Mouse (Mus musculus): Measurements from ENCODE around the gene Gm20388.

Gene Gm20388

DNA sequence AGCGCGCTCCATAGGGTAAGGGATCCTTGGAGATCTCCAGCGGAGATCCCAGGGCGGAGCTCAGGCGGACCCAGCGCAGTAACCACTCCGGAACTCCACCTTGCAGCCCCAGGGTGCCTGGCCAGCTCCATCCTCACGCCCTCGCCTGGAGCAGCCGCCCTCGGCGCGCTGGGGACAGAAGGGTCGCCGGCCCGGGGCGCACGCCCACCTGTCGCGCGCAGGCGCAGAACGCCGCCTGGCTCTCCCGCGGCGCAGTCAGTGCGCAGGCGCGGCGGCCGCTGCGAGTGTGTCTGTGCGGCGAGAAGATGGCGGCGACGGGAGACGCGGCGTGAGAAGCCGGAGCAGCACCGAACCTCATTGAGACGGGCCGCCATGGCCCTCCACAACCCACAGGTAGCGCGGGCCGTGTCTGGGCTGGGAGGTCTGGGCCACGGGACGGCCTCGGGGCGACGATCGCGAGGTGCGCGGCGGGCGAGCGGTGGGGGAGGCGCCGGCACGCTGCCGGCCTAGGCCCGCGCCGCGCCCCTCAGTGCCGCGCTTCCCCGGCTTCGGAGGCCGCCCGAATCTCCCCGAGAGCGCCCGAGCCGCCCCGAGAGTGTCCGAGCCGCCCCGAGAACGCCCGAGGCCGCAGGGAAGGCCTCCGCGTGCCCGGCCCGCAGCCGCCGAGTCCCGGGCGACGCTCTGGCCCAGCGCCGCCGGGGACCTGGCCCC, at the start of gene Gm20388:
TSS of gene Gm20388 (plus strand) at position 295 of the 711 bp plus-strand sequence.
- peak; percentile 89 to 90 for DNase-seq (ENCODE audit: low spot score in 2 of 2)

DNA sequence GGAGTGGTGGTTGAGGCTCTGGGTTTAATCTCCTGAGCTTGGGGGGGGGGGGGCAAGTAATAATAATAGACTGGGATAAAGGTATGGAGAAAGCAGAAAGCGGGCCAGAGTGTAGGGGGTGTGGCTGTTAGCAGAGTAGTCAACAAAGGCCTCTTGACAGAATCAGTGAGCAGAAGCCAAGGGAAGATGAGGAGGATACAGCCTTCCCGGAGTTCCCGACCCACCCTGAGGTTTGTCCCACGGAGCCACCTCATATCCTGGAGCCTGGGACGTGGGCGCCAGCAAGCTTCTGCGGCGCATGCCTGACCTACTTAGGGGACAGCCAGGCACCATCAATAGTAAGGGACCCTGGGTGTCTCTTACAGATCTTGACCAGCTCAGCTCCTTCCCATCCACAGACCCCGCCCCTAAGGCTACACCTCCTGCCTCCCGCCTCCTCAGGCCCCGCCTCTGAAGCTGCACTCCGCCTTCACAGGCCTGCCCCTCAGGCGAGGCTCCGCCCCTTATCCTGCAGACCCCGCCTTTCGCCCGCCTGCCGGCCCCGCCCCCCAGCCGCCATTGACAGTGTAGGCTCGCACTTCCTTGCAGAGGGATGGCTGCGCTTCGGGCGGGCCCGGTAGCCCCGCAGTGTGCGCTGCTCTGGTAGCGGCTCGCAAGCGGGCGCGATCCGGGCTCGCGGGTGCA, 48.8 kb upstream of the Gm20388 start, which contains the start of gene Klhl36:
TSS of gene Klhl36 (plus strand) at position 561 of the 684 bp plus-strand sequence.
- DNase-seq (ENCODE audit: low spot score in 2 of 2) = peak; percentile 87 to 88

DNA sequence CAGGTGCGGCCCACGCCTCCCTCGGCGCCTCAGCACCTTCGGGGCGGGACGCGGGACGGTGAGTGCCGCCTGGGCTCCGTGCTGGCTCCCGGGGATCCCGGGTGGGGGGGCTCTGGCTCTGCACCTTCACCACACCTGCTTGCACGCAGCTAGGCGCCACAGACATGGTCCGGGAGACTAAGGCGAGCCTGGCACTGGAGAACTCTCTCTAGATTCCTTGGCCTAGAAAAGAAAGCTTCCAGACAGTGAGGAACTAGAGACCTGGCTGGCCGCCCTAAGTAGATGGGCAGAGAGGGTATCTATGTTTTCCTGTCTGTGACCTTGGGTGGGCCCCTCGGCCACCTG, 48.3 kb upstream of the Gm20388 start:
- no peak for DNase-seq (ENCODE audit: low spot score in 2 of 2)

DNA sequence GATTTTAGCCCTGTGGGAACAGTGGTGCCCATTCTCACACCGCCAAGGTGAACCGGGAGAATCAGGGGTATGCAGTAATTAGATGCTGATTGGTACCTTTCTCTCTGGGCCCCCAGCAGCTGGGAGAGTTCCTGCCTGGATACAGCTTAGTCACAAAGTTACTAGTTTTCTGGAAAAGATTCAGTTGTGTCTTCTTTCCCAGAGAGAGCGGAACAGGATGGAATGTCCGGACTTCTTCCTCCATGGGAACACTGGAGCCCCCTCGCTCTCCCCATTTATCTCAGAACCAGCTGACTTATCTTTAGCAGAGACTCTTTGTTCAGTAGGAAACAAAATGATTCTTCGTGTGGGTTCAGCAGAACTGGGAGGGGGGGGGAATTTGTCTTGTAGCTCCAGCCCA, 47.9 kb upstream of the Gm20388 start:
- DNase-seq (ENCODE audit: low spot score in 2 of 2) = peak in 1 of 2 experiments; percentile 6

DNA sequence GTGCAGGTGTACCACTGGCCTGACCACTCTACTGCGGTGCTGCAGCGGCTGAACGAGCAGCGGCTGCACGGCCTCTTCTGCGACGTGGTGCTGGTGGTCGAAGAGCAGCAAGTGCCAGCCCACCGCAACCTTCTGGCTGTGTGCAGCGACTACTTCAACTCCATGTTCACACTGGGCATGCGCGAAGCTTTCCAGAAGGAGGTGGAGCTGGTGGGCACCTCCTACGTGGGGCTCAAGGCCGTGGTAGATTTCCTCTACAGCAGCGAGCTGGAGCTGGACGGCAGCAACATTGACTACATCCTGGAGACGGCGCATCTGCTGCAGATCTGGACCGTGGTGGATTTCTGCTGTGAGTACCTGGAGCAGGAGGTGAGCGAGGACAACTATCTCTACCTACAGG, 41.0 kb upstream of the Gm20388 start:
- no peak for DNase-seq (ENCODE audit: low spot score in 2 of 2)

DNA sequence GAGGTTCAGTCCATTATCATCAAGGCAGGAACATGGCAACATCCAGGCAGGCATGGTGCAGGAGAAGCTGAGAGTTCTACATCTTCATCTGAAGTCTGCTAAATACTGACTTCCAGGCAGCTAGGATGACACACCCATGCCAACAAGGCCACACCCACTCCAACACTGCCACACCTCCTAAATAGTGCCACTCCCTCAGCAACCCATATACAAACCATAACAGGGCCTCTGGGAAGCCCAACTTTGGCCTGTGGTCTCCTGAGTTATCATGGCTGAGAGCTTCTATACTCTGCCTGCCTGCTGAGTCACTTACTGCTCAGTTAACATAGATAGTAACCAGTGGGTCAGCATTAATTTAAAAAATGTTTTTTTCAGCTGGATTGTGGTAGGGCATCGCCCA, 37.5 kb upstream of the Gm20388 start:
- DNase-seq (ENCODE audit: low spot score in 2 of 2) = no peak

DNA sequence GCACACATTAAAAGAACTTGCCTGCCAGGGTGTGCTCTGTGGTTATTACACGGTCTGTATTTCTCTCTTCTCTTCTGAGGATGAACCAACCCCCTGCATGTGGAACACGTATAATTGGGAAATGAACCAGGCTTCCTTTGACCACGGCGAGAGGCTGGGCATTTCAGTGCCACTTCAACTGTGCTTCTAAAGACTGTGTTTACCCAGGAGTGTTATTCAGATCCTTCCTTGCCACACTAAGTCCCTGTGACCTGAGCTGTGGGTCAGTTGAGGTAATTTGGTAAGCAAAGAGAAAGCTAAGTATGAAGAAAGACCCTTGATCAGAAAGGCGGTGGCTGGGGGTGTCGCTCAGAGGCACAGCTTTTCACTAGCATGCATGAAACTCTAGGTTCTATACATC, 29.3 kb upstream of the Gm20388 start:
- no peak for DNase-seq (ENCODE audit: low spot score in 2 of 2)

DNA sequence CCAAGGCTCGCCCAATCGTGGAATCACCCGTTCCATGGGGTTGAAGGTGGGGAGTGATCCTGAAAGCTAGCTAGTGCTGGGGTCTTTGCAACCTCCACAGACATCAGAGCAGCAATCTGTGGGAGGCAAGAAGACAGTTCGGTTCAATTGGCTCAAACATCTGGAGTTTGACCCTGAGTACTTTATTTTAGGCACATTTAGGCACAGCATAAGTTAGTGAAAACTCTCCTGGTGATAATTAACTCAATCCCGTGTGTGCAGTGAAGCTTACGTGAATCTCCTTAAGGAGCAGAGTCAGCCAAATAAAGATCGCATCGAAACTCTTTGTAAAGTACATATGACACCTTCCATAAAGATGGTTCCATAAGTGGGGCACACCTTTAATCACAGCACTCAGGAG, 28.7 kb upstream of the Gm20388 start:
- DNase-seq (ENCODE audit: low spot score in 2 of 2) = no peak

DNA sequence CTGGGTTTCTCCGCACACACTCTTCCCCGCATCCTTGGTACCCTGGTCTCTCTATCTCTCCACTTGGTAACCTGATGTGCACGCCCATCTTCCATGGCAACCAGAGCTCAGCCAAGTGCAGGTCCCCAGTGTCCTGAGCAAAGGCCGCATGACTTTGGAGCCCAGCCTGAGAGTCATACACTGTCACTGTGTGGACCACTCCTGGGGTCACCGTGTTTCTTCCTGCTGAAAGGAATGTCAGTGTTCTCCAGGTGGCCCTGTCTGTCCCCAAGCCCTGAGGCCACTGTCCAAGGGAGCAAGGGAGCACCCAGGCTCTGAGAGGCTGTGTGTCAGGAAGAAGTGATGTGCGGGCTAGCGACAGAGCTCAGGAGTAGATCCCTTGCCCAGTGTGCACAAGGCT, 27.4 kb upstream of the Gm20388 start:
- DNase-seq (ENCODE audit: low spot score in 2 of 2) = no peak

DNA sequence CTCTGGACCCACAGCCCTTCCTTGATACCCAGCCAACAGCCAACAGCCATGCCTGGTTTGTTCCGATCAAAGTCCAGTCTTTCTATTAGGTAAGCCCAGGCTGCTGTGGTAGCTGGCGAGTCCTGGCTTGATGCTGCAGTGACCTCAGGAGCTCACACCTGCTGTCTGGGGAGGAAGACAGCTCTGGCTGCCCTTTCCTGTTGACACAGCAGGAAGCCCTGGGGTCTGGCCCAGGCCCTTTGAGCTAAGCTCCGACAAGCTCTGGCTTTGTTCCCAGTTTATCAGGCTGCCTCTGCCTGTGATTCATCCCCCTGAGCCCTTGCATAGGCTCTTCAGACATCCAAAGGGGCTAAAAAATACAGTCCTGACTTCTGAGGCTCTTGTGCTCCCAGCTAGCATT, 25.0 kb upstream of the Gm20388 start:
- no peak for DNase-seq (ENCODE audit: low spot score in 2 of 2)

DNA sequence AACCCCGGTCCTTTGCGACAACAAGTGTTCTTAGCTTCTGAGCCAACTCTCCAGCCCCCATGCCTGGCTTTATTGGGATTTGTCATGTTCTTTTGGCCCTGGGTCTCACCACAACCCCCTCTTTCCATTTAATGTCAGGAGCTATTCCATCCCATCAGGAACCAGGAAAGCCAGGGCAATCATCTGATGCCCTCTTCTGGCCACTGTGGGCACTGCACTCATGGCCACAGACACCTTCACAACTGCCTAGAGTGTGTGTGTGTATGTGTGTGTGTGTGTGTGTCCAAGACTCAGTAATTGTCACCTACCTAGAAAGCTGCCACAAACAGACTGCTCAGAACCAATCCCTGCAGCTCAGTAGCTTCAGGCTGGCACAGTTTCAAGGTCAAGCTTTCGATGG, 23.5 kb upstream of the Gm20388 start:
- DNase-seq (ENCODE audit: low spot score in 2 of 2) = peak in 1 of 2 experiments; percentile 12

DNA sequence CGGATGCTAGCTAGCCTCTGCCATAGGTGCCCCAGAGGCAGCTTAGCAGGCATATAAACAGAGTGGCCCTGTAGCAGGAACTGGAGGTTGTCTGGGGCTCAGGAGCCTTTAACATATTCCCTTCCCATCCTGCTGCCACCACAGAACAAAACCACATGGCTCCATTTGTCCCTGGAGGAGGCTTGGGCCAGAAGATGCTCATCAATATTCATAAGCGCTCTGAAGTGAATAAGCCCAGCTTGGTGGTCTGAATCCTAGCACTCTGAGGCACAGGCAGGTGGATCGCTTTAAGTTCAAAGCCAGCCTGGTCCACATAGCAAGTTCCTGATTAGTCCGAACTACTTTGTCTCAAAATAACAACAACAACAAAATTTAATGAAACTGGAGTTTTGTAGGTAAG, 22.6 kb upstream of the Gm20388 start:
- DNase-seq (ENCODE audit: low spot score in 2 of 2) = no peak

DNA sequence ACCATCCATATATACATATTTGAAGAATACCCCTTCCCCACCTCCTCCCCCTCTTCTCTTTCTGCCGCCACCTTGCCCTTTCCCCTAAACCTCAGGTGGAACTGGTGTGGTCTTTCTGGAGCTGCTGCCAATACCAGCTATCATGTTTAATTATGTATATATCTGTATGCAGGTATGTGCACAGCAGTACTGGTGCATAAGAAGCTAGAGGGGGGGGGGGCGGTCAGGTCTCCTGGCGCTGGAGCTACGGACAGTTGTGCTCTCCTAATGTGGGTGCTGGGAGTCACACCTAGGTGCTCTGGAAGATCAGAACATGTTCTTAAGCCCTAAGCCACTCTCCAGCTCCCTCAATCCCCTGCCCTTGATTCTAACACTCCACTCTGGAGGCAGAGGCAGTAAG, 13.6 kb upstream of the Gm20388 start:
- DNase-seq (ENCODE audit: low spot score in 2 of 2) = no peak

DNA sequence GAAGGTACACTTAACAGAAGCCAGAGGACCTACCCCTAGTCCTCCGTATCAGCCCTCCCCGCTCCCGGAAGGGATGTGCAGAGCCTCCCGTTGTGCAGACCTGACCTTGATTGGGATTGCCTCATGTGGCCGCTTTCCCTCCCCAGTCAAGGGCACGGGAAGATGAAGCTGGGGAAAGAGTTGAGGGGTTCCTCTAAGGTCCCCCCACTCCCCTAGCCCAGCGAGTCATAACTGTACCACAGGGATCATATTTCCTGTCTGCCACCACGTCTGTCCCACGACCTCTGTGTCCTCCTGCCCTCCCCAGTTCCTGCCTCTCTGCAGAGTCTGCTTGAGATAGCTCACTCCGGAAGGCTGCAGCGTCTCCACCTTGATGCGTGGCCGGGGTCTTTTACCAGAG, 12.7 kb upstream of the Gm20388 start:
- DNase-seq (ENCODE audit: low spot score in 2 of 2) = no peak

DNA sequence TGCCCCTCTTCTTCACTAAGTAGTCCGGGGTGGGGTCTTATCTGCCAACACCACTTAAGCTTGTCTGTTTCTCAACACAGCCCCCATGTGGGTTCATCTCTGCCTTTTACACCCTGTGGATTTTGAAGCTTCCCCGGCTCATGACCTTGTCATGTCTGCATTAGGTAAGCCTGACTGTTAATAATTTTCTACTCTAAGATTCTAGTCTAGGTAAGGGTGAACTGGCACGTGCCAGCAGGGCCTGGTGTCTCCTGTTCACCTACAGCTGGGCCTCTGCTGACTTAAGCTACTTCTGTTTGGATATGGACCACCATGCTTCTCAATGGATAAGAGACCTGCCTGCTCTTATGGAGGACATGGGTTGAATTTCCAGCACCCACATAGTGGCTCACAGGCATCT, 9.3 kb upstream of the Gm20388 start:
- DNase-seq (ENCODE audit: low spot score in 2 of 2) = no peak

DNA sequence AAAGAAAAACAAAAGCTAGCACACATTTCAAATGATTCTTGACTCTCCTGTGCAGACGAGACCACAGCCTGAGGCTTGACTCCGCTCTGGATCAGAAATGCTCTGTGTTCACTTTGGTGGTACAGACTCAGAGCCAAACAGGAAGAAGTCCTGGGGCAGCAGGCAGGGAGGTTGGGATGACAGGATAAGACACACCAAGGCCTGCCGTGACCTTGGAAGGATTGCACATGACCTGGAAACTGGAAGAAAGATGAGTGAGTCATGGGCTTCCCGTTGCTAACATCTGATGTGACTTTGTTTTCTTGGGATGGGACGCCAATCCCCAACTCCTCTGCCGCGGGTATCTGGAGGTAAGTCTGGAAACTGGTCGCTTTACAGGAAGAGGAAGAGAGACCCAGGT, 8.7 kb upstream of the Gm20388 start:
- no peak for DNase-seq (ENCODE audit: low spot score in 2 of 2)

DNA sequence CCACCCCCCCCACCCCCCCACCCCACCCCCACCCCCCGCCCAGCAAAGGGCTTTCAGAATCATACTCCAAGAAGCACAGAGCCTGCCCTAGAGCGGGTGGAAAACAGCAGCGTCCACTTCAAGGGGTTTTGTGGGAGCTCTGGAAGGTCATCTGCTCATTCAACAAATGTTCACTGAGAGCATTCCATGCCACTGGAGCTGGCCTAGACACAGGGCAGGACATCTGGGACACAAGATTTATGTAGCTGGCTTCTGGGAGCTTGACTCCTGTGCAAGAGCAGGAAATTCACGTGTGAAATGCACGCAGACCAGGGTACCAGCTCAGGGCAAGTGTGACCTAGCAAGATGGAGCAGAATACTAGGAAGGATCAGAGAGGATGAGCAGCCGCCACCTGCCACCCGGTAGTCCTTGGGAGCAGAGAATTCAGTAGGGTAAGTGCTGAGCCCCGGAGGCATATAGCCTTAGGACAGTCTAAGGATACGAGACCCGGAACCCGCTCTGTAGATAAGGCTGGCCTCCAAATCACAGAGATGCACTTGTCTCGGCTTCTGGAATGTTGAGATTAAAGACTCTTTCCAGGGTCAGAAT, 6.2 kb upstream of the Gm20388 start:
- no peak for DNase-seq (ENCODE audit: low spot score in 2 of 2)

DNA sequence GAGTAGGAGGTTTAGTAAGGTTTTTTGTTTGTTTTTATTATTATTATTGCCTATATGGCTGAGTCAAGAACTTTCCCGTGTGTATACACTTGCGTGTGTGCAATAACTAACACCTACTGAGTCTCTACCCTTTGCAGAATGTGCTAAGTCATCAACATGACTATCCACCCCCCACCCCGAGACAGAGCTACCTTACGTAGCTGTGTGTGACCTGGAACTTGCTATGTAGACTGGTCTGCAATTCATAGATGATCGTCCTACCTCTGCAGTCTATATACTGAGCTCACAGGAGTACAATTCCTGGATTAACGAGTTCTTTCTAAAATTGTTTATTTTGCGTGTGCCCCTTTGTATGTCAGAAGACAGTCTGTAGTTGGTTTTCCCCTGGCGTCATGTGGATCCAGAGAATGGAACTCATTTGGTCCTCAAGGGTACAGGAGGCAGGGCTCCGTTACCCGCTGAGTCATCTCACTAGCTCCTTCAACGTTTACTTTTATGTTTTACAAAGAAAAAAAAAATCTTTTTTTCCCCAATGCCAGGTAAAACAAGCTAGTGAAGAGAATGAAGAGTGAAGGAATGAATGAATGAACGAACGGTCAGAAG, 596 bp upstream of the Gm20388 start, which contains the start of gene Usp10:
TSS of gene Usp10 (plus strand) at position 417 of the 603 bp plus-strand sequence.
- no peak for DNase-seq (ENCODE audit: low spot score in 2 of 2)

DNA sequence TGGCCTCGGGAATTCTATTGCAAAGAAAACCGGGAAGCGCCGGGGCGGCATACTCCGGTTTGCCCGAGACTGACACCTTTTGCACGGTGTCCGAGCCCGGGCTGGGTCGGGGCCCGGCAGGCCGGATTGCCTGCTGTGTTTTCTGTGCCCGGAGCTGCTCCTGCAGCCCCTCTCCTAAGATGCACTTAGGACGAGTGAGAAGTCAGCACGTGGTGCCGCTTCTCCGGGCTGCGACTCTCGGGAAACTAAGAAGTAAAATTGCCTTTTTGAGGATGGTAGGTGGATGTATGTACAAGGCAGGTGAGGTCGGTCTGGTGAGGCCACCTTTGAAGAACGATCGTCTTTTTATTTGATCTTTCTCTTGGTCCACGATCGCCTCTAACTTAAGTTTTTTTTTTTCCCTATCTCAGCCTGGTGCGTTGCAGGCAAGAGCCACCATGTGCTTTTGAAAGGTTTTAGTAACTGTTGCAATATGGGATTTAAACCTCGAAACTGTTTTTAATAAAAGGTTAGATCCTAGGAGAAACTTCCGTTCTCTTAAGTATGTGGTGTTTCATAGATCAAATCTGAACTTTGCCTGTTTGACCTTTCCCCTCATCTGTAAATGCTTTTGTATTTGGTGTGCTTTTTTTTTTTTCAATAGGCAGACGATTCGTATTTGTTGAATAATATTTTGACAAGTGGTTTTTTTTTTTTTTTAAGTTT, 769 bp downstream of the Gm20388 start:
- no peak for DNase-seq (ENCODE audit: low spot score in 2 of 2)

DNA sequence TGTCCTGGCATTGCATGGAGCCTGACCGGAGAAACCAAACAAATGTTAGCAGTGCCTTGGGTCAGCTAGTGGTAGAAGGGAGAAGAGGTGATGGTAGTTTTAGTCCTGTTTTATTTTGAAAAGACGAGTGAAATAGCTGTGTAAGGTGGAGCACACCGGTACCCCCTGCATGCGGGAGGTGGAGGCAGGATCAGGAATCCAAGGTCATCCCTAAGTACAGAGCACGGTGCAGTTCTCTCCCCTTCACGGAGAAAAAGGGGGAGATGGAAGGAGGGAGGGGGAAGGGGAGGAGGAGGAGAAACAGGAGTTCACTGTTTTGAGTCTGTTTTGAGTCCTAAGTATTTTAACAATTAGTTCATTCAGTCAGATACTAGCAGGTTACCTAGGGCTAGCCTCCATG, 2.0 kb downstream of the Gm20388 start:
- no peak for DNase-seq (ENCODE audit: low spot score in 2 of 2)

DNA sequence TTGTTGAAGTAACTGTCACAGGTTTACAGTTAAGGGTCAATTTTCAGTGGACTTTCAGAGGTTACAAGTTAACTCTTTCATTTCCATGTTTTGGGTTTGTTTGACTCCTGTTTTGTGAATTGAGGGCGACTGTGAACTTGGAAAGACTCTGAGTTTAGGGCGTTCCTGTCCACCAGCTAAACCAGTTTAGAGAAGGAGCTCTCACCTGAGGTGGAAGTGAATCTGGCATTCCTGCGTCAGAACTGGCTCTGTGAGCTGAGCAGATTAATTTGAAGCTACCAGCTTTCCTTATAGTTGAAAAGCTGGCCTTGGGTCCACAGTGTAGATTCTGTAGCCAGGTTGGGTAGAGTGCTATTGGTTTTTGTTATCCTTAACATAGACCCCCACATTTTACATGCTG, 2.5 kb downstream of the Gm20388 start:
- no peak for DNase-seq (ENCODE audit: low spot score in 2 of 2)

DNA sequence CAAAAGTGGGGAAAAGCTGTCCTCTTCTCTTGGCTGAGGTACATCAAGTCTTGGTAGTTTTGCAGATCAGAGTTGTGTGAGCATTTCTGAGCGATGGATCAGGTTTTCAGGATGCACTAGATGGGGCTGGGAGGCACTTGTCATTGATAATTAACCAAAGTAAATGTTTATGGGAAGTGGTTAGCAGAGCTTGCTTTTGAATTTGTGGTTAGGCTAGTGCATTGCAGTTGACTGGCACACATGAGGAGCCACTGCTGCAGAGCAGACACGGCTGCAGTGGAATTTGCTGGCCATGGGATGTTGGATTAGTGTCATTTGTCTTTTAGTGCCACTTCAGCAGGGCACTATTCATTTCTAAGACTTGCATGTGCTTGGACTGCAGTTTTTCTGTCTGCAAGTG, 3.5 kb downstream of the Gm20388 start:
- DNase-seq (ENCODE audit: low spot score in 2 of 2) = no peak

Measured in frontal cortex, postnatal 25 days (tissue).